Mouse (Mus musculus) lung, embryonic 14.5 days (tissue): Measurements from ENCODE around the gene Mdm2. TPM values are rescaled to one million over a fixed set of nuclear protein-coding genes. Genes with fewer than 3 reads are reported as not detected.
A peak's percentile ranks its signal among the peaks of the same experiment; 100 is the strongest.

Experiments used
- ATAC-seq: fragments of 200-750 bp; cut with Nextera tagmentation; 2 replicates; pipeline ENCODE4 v1.8.0; 2017; ENCODE audit warnings: mild to moderate bottlenecking, moderate TSS enrichment, moderate library complexity; ENCODE audit not compliant: insufficient read depth
- DNase-seq: peaks from one replicate; pipeline ENCODE4 v3.0.0-alpha.2; 2015
- H3K27ac ChIP-seq: fragments of 300-500 bp; sonication (generic); 2 replicates; pipeline ENCODE4 v1.5.1; 2014; ENCODE audit warnings: low read depth, mild to moderate bottlenecking, moderate library complexity
- H3K27me3 ChIP-seq: fragments of 300-500 bp; sonication (generic); 2 replicates; pipeline ENCODE4 v1.6.1; 2014; ENCODE audit warnings: low read length, control low read depth; ENCODE audit not compliant: insufficient read depth
- H3K36me3 ChIP-seq: fragments of 300-500 bp; sonication (generic); 2 replicates; pipeline ENCODE4 v1.6.1; 2014; ENCODE audit warnings: control low read depth; ENCODE audit not compliant: insufficient read depth
- H3K4me1 ChIP-seq: fragments of 300-500 bp; sonication (generic); 2 replicates; pipeline ENCODE4 v1.6.1; 2014; ENCODE audit warnings: antibody characterized with exemption, control low read depth; ENCODE audit not compliant: insufficient read depth
- H3K4me2 ChIP-seq: fragments of 300-500 bp; sonication (generic); 2 replicates; pipeline ENCODE4 v1.6.1; 2014; ENCODE audit warnings: mild to moderate bottlenecking
- H3K4me3 ChIP-seq: fragments of 300-500 bp; sonication (generic); 2 replicates; pipeline ENCODE4 v1.5.1; 2014; ENCODE audit warnings: low read depth, low read length
- H3K9ac ChIP-seq: fragments of 300-500 bp; sonication (generic); 2 replicates; pipeline ENCODE4 v1.6.1; 2014
- H3K9me3 ChIP-seq: fragments of 300-500 bp; sonication (generic); 2 replicates; pipeline ENCODE4 v1.6.1; 2016; ENCODE audit warnings: low read depth, low read length, control low read depth
- CTCF ChIP-seq: IDR thresholded peaks from 2 replicates; pipeline ENCODE4 v1.5.1; 2016; ENCODE audit warnings: antibody characterized with exemption, low read depth
- WGBS: fragments of 180-500 bp; shearing (Covaris S2); extraction: QIAGEN DNeasy Blood & Tissue Kit; methylation state at CpG from one replicate; pipeline ENCODE4 v1.1.7; 2014; 5-methylcytosine and 5-hydroxymethylcytosine counted together
- polyA plus RNA-seq: library from polyadenylated mRNA; unstranded; fragments of >200 nt; fragmentation: Nextera tagmentation; extraction: Ambion mirVana; gene quantifications from 2 replicates; pipeline ENCODE4 v1.2.1, GENCODE M21; 2014

Gene Mdm2
- polyA plus RNA-seq, 1 experiment from 2014 or later, result 50.5 TPM

- Histone ChIP-seq H3K9ac (no peak overlapping the region), H3K9me3 (no peaks in the 10 kb centered on the region), H3K4me3 (no peak overlapping the region), H3K36me3 (no peaks in the 10 kb centered on the region), H3K27ac (no peak overlapping the region), H3K27me3 (no peaks in the 10 kb centered on the region), H3K4me1 (peaks cover 6% of the 10 kb centered on the region; the same call in 1 of the 2 replicates), H3K4me2 (no peak overlapping the region)
- no peak for TF ChIP-seq CTCF
- ATAC-seq, result no peak
- 63% methylated on average over 10 of the region's 10 CpGs for WGBS
- peak; percentile 20 for DNase-seq
Measured at GRCm38 (mm10) chr10:117669449-117670090, 41.0 kb downstream of the Mdm2 start.

GRCm38 (mm10) chr10:117668546-117669300 lies 41.8 kb downstream of the Mdm2 start:
- Histone ChIP-seq H3K27ac (no peak overlapping the region), H3K9me3 (no peaks in the 10 kb centered on the region), H3K27me3 (no peaks in the 10 kb centered on the region), H3K4me3 (no peak overlapping the region), H3K4me1 (peaks cover 6% of the 10 kb centered on the region), H3K4me2 (no peak overlapping the region), H3K9ac (no peak overlapping the region), H3K36me3 (no peaks in the 10 kb centered on the region)
- 76% methylated on average over 10 of the region's 10 CpGs for WGBS
- DNase-seq (no peak), ATAC-seq (no peak)
- TF ChIP-seq CTCF, result no peak

DNA sequence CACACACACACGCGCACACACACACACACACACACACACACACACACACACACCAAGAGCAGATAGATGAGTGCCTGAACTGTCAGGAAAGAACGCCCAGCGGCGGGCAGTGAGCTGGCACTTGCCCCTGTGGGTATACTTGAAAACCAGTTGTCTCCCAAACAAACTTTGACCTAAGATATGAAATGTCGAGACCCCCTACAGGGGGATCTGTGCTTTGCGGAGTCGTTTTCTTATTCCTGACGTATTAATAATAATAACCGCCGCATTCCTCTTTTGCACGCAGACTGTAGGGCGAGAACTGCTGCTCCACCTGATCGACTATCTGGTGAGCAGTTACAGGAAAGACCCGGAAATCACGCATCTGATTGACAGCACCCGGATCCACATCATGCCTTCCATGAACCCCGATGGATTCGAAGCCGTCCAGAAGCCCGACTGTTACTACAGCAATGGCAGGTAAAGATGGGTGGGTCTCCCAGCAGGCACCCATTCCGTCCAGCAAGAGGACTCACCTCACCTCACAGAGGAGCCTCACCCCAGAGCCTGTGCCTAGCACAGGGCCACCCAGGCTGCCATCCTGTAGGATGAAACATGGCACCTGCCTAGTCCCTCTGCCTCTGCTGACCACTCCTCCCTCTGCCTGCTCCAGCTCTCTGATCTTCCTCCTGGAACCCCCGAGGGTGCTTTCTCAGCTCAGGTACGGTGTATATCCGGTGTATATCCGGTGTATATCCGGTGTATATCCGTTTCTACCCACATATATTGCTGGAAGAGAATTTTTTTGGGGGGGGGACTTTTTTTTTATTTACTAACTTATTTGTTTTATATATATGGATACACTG lies 42.7 kb downstream of the Mdm2 start:
- no peak for ATAC-seq
- Histone ChIP-seq H3K36me3 (no peaks in the 10 kb centered on the region), H3K9ac (no peak overlapping the region), H3K27ac (no peak overlapping the region), H3K27me3 (no peaks in the 10 kb centered on the region), H3K9me3 (no peaks in the 10 kb centered on the region), H3K4me2 (no peak overlapping the region), H3K4me3 (no peak overlapping the region), H3K4me1 (peaks cover 7% of the 10 kb centered on the region)
- WGBS, result 92% methylated on average over 28 of the region's 28 CpGs
- DNase-seq, result no peak
- no peak for TF ChIP-seq CTCF

DNA sequence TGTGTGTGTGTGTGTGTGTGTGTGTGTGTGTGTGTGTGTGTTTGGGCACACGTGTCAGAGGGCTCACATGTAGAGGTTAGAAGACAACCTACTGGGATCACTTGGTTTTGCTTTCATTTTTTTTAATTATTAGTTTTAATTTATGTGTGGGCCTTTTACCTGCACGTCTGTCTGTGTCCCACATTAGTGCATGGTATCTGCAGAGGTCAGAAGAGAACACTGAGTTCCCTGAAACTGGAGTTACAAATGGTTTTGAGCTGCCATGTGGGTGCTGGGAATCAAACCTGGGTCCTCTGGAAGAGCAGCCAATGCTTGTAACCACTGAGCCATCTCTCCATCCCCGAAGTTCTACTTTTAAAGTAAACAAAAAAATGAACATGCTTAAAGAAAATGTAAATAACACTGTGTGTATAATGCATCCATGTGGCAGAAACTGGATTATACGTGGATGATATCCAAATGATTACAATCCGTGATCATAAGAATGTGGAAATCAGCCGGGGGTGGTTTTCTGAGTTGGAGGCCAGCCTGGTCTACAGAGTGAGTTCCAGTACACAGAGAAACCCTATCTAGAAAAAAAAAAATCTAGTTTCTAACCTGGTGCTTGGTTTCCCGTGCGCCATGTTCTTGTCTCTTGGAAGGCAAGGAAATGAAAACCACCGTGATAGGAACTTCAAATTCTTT lies 43.5 kb downstream of the Mdm2 start:
- Histone ChIP-seq H3K4me1 (peaks cover 4% of the 10 kb centered on the region), H3K36me3 (no peaks in the 10 kb centered on the region), H3K4me2 (no peak overlapping the region), H3K27me3 (no peaks in the 10 kb centered on the region), H3K27ac (no peak overlapping the region), H3K4me3 (no peak overlapping the region), H3K9ac (no peak overlapping the region), H3K9me3 (no peaks in the 10 kb centered on the region)
- DNase-seq (no peak), ATAC-seq (no peak)
- WGBS, result 88% methylated on average over 9 of the region's 9 CpGs
- no peak for TF ChIP-seq CTCF

DNA sequence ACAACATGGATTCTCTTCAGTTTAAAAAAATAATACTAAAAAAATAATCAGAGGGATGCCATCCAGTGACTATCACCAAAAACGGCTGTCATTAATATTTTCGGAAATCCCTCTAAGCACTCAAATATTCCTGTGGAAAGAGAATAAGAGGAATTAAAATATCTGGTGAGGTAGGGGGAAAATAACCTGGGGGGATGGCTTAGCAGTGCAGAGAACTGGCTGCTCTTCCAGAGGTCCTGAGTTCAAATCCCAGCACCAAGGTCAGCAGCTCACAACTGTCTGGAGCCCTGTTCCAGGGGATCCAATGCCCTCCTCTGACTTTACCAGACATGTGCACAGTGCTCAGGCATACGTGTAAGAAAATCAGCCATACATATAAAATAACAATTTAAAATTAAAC lies 44.2 kb downstream of the Mdm2 start:
- Histone ChIP-seq H3K4me1 (peaks cover 3% of the 10 kb centered on the region; the same call in 1 of the 2 replicates), H3K27ac (no peak overlapping the region), H3K36me3 (no peaks in the 10 kb centered on the region), H3K4me3 (no peak overlapping the region), H3K4me2 (no peak overlapping the region), H3K27me3 (no peaks in the 10 kb centered on the region), H3K9me3 (no peaks in the 10 kb centered on the region), H3K9ac (no peak overlapping the region)
- ATAC-seq (no peak), DNase-seq (no peak)
- 80% methylated on average over 3 of the region's 3 CpGs for WGBS
- no peak for TF ChIP-seq CTCF

GRCm38 (mm10) chr10:117665376-117666275 lies 44.9 kb downstream of the Mdm2 start:
- no peaks in the 10 kb centered on the region for H3K36me3 ChIP-seq
- ATAC-seq (no peak), DNase-seq (no peak)
- no peak overlapping the region for H3K27ac ChIP-seq
- TF ChIP-seq CTCF, result no peak
- no peak overlapping the region for H3K4me2 ChIP-seq
- WGBS, result 69% methylated on average over 9 of the region's 9 CpGs
- no peak overlapping the region for H3K9ac ChIP-seq
- no peaks in the 10 kb centered on the region for H3K27me3 ChIP-seq
- peaks cover 3% of the 10 kb centered on the region; the same call in 1 of the 2 replicates for H3K4me1 ChIP-seq
- H3K9me3 ChIP-seq, result no peaks in the 10 kb centered on the region
- no peak overlapping the region for H3K4me3 ChIP-seq
